Mouse (Mus musculus): ENCODE results near the gene Dhx35.

The Dhx35 gene

GRCm38 (mm10) chr2:158803575-158803974 lies 9.0 kb downstream of the Dhx35 start:
- no peak for DNase-seq (ENCODE audit: low spot score)

- DNase-seq (ENCODE audit: low spot score) = no peak
Observed at GRCm38 (mm10) chr2:158815686-158816085, 21.1 kb downstream of the Dhx35 start.

- no peak for DNase-seq (ENCODE audit: low spot score)
Observed at GRCm38 (mm10) chr2:158816239-158816638, 21.6 kb downstream of the Dhx35 start.

GRCm38 (mm10) chr2:158817708-158818107 lies 23.1 kb downstream of the Dhx35 start:
- DNase-seq (ENCODE audit: low spot score) = no peak

- DNase-seq (ENCODE audit: low spot score) = no peak
Observed at GRCm38 (mm10) chr2:158828124-158828523, 33.5 kb downstream of the Dhx35 start.

- DNase-seq (ENCODE audit: low spot score) = no peak
Observed at GRCm38 (mm10) chr2:158829746-158830145, 35.1 kb downstream of the Dhx35 start.

GRCm38 (mm10) chr2:158833221-158833620 lies 38.6 kb downstream of the Dhx35 start:
- DNase-seq (ENCODE audit: low spot score) = no peak

- no peak for DNase-seq (ENCODE audit: low spot score)
Observed at GRCm38 (mm10) chr2:158833645-158834044, 39.0 kb downstream of the Dhx35 start.

- no peak for DNase-seq (ENCODE audit: low spot score)
Observed at GRCm38 (mm10) chr2:158843287-158843686, 48.7 kb downstream of the Dhx35 start.

GRCm38 (mm10) chr2:158845031-158845430 lies 50.4 kb downstream of the Dhx35 start:
- no peak for DNase-seq (ENCODE audit: low spot score)

GRCm38 (mm10) chr2:158846208-158846607 lies 51.6 kb downstream of the Dhx35 start:
- no peak for DNase-seq (ENCODE audit: low spot score)

GRCm38 (mm10) chr2:158847991-158848390 lies 53.4 kb downstream of the Dhx35 start:
- DNase-seq (ENCODE audit: low spot score) = no peak

- no peak for DNase-seq (ENCODE audit: low spot score)
Observed at GRCm38 (mm10) chr2:158849416-158849815, 54.8 kb downstream of the Dhx35 start.

GRCm38 (mm10) chr2:158852579-158852978 lies 58.0 kb downstream of the Dhx35 start:
- DNase-seq (ENCODE audit: low spot score) = peak; percentile 71

GRCm38 (mm10) chr2:158856896-158857499 lies 62.4 kb downstream of the Dhx35 start:
- no peak for DNase-seq (ENCODE audit: low spot score)

GRCm38 (mm10) chr2:158857579-158857978 lies 63.0 kb downstream of the Dhx35 start:
- no peak for DNase-seq (ENCODE audit: low spot score)

GRCm38 (mm10) chr2:158861115-158861514 lies 66.5 kb downstream of the Dhx35 start:
- no peak for DNase-seq (ENCODE audit: low spot score)

GRCm38 (mm10) chr2:158863341-158864125 lies 68.9 kb downstream of the Dhx35 start:
- peak; percentile 89 for DNase-seq (ENCODE audit: low spot score)

GRCm38 (mm10) chr2:158864126-158864458 lies 69.5 kb downstream of the Dhx35 start:
- no peak for DNase-seq (ENCODE audit: low spot score)

GRCm38 (mm10) chr2:158865358-158865757 lies 70.8 kb downstream of the Dhx35 start:
- DNase-seq (ENCODE audit: low spot score) = peak; percentile 88

- DNase-seq (ENCODE audit: low spot score) = peak; percentile 68
Observed at GRCm38 (mm10) chr2:158886571-158886970, 92.0 kb downstream of the Dhx35 start.

GRCm38 (mm10) chr2:158888531-158888930 lies 93.9 kb downstream of the Dhx35 start:
- no peak for DNase-seq (ENCODE audit: low spot score)

- DNase-seq (ENCODE audit: low spot score) = no peak
Observed at GRCm38 (mm10) chr2:158889201-158889600, 94.6 kb downstream of the Dhx35 start.

- no peak for DNase-seq (ENCODE audit: low spot score)
Observed at GRCm38 (mm10) chr2:158891319-158891718, 96.7 kb downstream of the Dhx35 start.
